Mouse (Mus musculus): Measurements from ENCODE around the gene Fam189b.

Fam189b gene

GRCm38 (mm10) chr3:89231345-89231744 lies 48.4 kb downstream of the Fam189b start:
- DNase-seq: no peak

- DNase-seq: no peak
Measured at GRCm38 (mm10) chr3:89231772-89232275, 48.9 kb downstream of the Fam189b start.

GRCm38 (mm10) chr3:89232614-89233013 lies 49.7 kb downstream of the Fam189b start:
- no peak for DNase-seq

GRCm38 (mm10) chr3:89233562-89234110 lies 50.7 kb downstream of the Fam189b start:
- no peak for DNase-seq

GRCm38 (mm10) chr3:89236516-89236915 lies 53.6 kb downstream of the Fam189b start:
- peak; percentile 76 for DNase-seq

GRCm38 (mm10) chr3:89237682-89238081 lies 54.7 kb downstream of the Fam189b start:
- DNase-seq: no peak

GRCm38 (mm10) chr3:89238494-89238893 lies 55.6 kb downstream of the Fam189b start:
- no peak for DNase-seq
